Mouse (Mus musculus): Measurements from ENCODE around the gene Dhx15.
"Not testable (repeated sequence)": the region's sequence is repeated elsewhere in the genome, so short reads cannot be mapped to it uniquely, and the experiment has no call there.

The Dhx15 gene

DNA sequence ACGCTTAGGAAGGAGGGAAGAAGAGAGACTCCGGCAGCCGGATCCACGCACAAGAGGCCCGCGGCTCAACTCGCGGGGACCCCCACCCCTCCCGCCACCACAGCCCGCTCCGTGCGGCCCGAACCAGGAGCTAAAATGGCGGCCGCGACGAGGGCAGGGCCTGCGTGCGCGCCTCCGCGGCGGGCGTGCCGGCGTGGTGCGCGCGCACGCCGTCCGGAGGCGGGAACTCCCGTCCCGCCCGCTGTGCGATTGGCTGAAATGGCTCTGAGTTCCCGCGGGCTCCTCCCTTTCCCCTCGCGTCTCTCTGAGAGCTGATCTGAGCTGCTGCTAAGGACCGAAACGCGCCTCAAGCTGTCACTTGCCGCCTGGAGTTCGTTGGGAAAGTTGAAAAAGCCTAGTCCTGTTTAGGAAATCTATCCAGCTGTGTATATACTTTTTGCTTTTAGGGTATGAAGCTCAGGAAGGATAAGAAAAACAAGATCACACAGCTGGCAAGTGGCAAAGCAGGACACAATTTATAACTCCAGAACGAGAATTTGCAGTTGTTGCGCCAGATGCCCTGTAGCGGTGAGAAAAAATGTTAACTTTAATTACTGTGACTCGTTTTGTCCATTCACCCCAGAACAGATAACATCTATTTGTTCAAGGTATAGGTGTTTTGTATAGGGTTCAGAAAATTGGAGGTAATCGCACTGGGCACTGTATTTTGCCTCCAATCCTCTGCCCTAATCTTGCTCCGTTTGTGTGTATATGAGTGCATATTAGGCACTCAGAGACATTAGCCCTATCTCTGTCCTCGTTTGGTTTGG is at the start of gene Dhx15:
Gene Dhx15, minus strand, starts transcription at position 144 of the 809 bp plus-strand sequence.
- DNase-seq (ENCODE audit: low spot score) = peak; percentile 77

DNA sequence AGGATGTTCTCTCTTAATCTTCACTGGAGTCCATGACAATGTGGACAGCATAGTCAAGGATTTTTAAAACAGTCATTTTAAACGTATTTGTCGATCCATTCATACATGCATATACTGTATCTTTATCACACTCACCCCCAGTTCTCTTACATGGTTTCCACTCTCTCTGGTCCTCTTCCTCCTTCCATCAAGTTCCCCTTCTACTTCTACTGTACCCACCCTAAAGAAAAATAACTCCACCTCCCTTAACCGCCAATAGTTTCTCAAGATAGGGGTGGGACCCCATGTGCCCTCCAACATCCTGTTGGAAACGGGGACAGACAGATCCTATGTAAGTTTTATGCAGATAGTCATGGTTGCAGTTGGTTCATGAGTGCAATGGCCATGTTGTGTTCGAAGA is 48.6 kb upstream of the Dhx15 start:
- no peak for DNase-seq (ENCODE audit: low spot score)

DNA sequence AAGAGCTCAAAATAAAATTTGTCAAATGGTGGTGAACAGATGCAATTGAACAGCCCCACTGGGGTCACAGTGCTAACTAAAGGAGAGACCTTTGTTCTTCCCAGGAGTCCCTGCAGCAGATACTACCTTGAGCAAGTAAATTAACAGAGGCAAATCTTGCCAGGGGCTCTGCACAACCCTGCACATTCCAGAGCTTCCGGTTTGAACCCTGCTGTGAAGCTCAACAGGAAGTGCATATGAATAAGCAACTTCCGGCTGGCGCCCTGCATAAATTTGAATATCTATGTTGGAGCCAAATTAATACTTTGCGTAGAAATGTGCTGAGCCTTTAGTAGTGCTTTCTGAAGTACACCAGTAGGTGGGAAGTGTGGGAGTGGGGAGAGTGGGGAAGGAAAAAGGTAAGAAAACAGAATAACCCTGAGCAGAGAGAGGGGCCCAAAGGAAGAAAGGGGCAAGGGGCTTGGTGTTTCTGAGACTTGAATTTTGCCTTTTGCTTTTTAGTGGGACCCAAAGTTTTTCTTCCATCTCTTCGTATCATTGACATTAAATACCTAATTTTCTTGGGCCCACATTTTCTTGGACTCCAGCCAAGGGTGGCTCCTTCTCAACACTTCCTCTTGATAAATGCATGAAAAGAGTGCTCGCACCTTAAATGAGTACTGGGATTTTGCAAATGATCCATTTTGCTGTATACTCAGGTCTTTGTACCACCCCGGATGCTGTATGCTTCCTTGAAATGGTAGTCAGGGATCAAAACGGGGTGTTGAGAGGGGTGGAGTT is 47.8 kb upstream of the Dhx15 start:
- DNase-seq (ENCODE audit: low spot score) = no peak

DNA sequence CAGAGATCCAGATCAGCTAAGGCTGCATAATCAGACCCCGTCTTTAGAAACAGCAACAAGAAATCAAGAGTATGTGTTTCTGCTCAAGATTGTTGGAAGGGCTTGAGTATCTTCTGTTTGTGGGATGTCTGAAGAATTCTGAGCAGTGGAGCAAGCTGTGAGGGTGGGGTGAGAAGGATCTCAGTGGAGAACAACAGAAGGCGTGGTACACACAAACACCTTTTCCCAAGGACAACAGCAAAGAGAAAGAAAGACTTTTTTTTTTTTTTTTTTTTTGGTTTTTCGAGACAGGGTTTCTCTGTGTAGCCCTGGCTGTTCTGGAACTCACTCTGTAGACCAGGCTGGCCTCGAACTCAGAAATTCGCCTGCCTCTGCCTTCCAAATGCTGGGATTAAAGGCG is 46.3 kb upstream of the Dhx15 start:
- DNase-seq (ENCODE audit: low spot score) = not testable (repeated sequence)

DNA sequence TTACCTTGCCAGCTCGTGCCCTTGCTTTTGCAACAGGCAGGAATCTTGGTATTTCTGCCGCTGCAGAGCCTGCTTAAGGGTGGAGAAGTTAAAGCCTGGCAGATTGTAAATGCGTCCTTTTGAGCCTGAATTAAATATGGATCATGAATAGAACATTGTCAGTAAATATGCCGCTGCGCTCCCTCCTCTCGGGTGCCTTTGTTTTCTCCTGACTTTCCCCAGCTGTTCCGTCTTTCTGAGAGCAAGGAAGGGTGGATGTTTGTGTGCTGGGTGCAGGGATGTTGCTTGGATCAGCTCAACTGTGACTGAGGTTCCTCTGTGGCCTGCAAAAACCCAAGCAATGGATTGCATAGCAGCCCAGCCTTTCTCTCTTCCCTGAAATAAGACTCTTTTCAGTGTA is 44.3 kb upstream of the Dhx15 start:
- no peak for DNase-seq (ENCODE audit: low spot score)

DNA sequence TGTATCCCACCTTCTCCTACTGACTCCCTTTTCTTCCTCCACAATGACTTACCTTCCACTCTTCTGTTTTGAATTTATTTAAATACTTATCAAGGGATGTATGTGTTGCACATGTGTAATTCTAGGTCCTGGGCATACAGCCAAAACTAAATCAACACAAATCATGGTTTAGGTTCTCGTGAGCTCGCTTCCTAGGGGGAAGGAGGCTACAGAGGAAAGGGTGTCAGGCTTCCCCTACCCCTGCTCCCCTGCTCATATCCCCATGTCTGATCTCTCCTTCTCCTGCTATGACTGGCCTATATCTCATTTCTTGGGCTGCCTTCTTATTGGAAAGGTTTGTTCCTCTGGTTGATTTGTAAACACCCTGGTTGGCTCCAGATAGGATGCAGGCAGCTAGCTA is 43.6 kb upstream of the Dhx15 start:
- DNase-seq (ENCODE audit: low spot score) = no peak

DNA sequence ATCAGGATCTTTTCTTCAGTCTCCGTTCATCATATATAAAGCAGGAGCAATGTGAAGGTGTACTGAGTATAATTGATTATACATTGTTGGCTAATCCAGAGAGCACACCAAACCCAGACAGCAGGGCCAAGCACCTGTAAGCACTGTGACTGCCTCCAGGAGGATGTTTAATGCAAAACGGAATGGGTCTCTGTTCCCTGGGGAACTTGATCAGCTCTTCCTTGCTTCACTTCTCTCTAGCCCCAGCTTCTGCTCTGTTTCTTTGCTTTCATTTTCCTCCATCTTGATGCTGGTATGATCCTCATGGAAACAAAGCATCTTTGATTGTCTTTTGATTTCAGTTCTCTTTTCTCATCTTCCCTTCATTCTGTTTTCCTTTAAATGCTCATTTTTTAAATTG is 42.3 kb upstream of the Dhx15 start:
- DNase-seq (ENCODE audit: low spot score) = no peak

DNA sequence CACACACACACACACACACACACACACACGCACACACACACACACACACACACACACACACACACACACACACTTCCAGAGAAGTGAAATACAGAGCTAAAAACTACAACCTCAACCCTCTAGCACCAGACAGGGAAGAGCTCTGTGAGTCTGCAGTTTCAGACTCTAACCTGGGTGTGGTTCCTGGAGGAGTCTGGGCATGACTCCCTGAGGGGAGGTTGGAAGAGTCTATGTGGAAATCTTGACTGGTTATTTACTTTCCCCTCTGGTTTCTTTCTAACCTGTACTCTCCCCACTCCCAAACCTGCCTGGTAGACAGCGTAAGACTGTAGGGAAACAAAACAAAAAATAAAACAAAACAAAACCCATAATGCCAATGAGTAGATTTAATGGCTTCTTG is 41.9 kb upstream of the Dhx15 start:
- no peak for DNase-seq (ENCODE audit: low spot score)

DNA sequence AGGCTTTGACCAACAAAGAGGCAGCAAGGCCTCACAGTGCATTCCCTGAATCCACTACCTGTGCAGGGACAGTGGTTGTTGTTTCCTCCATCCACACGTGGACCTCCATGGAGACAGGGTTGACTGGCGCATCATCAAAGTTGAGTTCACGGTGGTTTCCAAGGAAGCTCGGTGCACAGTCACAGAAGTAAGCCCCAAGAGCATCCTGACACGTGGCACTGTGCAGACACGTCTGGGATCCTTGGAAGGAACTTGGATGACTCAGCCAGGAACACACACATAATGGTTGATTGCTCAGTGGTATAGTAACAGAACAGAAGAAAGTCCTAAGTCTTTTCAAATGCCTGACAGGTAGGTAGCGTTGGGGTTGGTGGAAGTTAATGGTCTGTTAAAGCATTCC is 40.2 kb upstream of the Dhx15 start:
- DNase-seq (ENCODE audit: low spot score) = no peak

DNA sequence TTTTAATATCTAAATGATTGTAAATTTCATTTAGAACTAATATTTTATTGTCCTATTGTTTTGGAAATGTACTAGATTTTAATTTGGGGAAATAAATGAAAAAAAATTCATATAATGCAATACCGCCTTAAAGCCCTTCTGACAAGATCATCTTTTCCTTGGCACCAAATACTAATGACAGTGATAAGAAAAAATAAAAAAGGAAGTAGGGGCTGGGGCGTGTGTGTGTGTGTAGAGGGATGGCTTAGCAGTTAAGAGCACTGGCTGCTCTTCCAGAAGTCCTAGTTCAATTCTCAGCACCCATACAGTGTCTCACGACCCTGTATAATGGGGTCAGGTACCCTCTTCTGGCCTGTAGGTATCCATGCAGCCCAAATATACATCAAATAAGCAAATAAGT is 36.4 kb upstream of the Dhx15 start:
- DNase-seq (ENCODE audit: low spot score) = no peak

DNA sequence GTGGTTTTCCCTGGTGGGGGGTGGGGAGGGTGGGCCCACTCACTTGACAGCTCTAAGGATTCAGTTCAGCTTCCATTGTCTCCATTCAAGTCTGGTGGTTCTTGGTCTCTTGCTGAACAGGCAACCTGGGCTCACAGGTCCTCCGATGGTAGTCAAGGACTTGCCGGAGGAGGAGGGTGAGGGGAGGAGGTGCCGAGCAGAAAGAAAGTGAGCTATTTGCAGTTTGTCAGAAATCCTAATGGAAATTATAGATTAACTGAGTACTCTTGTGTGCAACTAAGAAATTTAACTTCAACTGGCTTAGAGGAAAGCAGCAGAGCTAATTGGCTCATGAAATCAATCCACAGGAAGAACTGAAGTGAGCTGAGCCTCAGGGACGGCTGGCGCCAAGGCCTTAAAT is 31.3 kb upstream of the Dhx15 start:
- no peak for DNase-seq (ENCODE audit: low spot score)

DNA sequence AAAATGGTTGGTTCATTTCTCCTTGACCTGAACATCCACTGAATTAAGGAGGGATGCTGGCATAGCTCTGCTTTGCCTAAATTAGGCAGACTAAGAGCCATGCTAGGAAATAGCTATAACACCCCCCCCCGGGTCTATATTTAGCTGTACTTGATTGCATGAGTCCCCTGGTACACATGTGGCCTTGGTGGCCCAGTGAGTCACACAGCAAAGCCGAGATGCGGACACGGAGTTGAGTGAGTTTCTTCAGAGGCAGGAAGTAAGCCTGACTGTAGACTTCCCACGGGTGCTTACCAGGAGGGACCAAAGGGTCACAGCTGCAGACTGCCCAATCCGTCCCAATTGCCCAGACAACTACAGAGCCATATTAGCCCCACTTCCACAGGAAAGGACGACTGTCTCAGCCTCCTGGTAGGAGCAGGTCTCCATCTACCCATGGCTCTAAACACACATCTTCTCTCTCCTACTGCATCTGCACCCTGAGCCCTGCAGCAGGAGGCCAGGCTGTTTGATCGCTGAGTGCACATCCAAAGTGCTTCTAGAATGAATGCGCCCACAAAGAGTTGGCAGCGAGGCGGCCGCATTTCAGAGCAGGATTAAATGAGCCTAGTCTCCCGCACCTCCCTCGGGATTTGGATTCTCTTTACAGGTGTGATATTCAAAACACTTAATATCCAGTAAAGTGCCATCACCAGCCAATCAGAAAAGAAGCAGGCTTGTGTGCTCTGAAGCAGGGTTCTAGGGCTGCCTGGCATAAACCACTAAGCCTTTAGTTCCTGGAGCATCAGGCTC is 29.9 kb upstream of the Dhx15 start:
- no peak for DNase-seq (ENCODE audit: low spot score)

DNA sequence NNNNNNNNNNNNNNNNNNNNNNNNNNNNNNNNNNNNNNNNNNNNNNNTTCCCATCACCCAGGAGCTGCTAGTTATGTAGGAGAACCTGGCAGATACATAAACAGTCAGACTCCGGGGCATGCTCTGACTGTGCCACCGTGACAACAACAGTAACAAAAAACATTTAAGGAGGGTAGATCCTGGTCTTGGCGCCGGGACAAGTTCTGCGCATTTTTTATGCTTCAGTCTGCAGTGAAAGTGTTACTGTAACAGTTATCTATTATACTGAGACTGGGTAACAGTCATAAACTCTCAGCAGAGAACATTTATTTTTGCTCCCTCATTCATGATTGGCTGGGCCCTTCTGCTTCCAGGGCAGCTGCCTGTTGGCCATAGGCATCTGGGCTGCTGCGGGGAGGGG is 27.9 kb upstream of the Dhx15 start:
- DNase-seq (ENCODE audit: low spot score) = no peak

DNA sequence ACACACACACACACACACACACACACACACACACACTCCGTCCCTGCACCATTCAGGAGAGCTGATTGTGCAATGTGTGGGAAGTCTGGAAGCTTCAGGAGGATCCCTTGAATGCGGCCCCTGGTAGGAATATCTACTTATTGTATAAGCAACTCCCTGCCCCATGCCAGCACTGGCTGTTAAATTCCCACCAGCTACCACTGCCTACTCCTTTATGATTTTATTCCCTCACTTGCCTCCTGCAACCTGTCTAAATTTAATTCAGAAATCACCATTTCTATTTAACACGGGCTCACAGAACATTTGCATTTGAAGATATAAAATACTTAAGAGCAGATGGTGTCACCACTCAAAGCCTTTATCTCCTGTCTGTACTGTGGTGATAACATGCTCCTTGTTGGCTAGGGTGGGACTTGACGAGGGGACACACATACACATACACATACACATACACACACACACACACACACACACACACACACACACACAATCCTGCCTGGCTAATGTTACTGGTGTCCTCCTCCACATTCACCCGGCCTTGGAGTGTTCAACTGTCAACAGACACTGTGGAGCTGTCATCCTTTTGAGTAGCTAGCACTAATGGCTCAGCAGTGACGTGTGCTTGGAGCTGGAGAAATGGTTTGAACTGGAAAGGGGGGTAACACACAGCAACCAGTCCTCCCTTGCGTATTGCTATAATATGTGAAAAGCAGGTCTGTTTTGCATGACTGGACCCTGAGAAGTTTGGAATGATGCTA is 23.0 kb upstream of the Dhx15 start:
- DNase-seq (ENCODE audit: low spot score) = no peak

DNA sequence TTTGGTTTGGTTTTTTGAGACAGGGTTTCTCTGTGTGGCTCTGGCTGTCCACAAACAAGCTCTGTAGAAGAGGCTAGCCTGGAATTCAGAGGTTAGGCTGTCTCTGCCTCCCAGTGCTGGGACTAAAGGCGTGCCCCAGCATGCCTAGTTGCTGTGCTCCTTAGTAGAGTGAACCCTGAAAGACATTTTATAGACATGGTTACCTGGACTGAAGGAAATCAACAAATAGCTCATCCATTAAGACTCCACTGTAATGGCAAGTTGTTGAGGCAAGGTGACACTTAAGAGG is 810 bp upstream of the Dhx15 start:
- DNase-seq (ENCODE audit: low spot score) = no peak

DNA sequence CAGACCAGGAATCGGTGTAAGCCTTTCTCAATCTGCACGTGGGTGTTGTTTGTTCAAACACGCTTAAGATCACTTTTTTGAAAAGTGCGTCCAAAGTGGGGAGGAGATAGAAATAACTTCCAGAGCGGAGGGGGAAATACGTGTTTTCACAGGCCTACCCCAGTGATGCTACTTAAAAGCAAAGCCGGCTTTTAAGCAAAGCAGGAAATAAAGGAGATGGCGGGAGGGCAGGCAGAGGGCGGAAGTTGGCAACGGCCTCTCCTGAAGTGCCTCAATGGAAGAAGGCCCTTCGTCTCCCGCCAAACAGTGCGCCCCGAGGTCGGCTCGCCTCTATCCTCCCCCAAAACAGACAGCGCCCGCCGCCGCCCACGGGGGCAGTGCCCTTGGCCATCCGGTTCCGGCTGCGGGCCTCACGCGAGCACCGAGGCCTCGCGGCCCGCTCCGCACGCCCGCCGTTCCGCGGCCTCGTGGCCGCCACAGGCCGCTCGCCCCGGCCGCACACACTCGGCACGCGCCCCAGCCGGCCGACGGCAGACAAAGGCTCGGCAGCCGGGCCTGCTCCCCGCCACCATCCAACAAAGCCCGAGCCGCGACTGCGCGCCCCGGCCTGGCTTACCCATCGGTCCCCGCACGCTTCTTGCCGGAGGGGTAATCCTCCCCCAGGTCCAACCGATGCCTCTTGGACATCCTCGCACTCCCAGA is 499 bp downstream of the Dhx15 start:
- DNase-seq (ENCODE audit: low spot score) = peak; percentile 45

DNA sequence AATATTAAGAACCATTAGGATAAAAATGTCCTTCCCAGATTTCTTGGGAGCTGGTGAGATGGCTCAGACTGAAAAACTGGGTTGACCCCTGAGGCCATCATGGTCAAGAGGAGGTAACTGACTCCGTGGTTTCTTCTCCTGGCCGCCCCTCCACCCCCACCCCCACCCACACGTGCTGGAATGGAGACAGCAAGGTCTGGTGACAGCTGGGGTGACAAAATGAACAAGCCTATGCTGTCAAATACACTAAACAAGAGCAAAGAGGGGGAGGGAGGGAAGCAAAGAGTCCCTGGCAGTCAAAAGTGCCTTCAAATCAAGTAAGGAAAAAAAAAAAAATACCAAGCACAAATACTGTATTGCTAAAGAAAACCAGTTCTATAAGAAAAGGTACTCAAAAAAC is 2.1 kb downstream of the Dhx15 start:
- no peak for DNase-seq (ENCODE audit: low spot score)

DNA sequence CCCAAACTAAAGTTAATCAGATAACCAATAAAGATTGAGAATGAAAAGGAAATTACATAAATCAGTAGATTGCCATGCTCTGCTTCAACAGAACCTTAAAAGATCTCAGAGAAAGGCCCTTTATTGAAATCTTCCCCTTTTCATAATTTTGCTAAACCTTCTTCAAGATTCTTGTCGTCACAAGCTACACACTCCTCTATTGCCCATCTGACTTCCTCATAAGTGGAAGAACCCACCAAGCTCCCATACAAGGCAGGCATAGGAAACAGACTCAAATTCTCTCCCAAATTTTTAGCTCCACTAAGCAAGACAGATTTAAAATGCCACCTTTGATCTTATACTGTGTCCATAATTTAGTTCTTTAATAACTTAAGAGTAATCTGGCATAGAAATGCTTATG is 13.0 kb downstream of the Dhx15 start:
- no peak for DNase-seq (ENCODE audit: low spot score)

DNA sequence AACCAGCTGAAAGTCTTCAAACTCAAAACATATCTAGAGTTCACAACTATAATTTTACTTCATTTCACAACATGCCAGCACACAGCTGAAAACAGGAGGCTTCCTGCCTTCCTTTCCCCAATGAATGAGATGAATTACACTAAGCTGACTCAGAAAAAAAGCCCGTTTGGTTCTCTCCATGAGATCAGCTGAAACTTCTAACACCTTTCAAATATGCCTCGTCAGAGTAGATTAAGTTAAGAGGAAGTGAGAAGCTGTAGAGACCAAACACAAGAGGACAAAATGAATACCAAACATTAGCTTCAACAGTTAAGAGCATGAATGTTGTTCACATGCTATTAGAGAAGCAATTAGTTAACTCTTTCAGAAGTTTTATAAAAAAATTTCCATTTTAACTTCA is 21.8 kb downstream of the Dhx15 start:
- no peak for DNase-seq (ENCODE audit: low spot score)

DNA sequence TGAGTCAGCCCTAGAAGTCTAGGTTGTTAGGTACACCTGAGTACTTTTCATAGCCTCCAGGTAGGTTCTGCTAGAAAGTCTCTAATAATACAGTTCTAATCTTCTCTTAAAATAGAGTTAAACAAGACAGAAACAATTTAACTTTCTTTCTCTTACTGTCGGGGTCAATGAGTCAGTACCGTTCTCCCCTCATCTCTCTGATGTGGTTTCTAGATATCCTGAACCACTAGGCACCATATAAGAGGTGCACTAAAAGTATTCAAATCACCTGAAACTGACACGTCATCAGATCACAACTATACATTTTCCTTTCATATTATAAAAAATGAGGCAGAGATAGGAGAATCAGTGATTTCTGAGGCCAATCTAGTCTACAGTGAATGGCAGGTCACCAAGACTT is 41.2 kb downstream of the Dhx15 start:
- DNase-seq (ENCODE audit: low spot score) = no peak

DNA sequence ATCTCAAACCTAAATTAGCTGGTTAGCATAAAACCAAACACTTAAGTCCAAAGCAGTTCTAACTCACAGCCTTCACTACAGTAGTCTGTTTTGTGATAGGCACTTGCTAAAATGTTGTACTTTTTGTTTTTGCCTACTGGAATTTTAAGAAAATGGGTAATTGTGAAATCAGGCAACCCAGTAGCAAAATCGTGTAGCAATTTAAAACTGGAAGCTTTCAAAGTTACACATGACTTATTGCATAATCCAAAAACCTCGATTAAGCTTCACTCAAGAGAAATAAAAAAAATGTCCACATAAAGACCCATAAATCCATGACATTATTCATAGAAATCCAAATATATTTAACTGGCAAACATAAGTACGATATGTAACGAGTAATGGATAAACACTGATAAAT is 43.2 kb downstream of the Dhx15 start:
- DNase-seq (ENCODE audit: low spot score) = no peak

DNA sequence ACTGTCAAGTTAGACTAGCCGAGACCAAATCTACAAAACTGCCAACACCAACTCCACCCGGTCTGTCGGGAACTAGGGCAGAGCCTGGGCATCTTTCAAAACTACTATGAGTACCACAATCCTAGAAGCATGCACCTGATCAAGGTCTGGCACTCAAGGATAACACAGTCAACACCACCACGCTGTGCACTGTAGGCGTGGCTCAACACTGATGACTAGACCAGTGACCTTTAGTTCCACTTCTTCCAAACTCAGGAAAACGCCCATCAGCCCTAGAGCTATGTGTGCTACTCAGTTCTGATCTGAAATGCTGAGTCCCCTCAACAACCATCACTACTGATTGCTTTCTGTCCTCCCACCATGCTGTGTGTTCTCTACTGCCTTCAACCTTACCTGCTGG is 44.6 kb downstream of the Dhx15 start:
- no peak for DNase-seq (ENCODE audit: low spot score)

Measured in ovary, postnatal 10 days (tissue).